8 mouse cellular contexts compared by ENCODE assay signal in the genomic region with DNA sequence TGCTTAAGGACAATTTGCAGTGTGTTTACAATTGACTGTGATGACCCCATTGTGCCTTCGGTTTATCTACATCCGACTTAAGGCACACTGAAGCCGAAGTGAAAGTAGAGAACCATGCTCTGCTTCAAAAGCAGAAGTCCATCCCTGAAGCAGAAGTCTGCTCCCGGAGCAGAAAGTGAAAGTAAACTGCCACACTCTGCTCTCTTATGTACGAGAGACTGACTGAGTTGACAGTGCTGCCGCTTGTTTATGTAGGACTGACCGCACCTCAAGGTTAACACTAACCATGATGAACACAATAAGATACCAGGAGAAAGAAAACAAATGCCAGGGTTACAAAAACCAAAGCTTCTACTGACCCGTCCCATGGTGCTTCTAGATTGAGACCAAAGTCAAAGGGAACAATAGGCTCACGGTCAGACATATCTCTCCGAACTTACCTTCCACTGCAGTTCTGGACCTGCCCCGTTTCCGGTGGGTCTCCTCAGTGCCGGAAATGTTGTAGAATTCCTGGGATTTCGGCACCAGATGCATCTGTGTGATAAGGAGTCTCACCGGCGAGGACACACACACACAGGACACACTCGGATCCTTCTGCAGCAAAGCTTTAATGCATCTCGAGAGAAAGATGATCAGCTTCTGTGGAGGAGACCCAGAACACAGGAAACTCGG.
DNase-seq lines count a peak whose midpoint lies in the region; ATAC-seq and TF ChIP-seq lines count a peak whose summit lies in the region.
"Not testable (repeated sequence)": the region's sequence is repeated elsewhere in the genome, so short reads cannot be mapped to it uniquely, and the experiment has no call there.

No protein-coding gene starts in this region.

- peak overlapping the region; percentile 4; the same call in 1 of the 2 replicates for H3K4me2 ChIP-seq in liver, embryonic 14.5 days (ENCODE audit: low read depth)

- WGBS in liver, embryonic 14.5 days (ENCODE audit: insufficient replicate concordance) = 57% methylated on average over 18 of the region's 19 CpGs
- WGBS in thymus, adult 2 months = 33% methylated on average over 19 of the region's 19 CpGs

- H3K9me3 ChIP-seq in liver, embryonic 14.5 days (ENCODE audit: control insufficient read depth, low read length) = not testable (repeated sequence)

- not testable (repeated sequence) for H3K9ac ChIP-seq in liver, embryonic 14.5 days (replicated peaks)

- DNase-seq in 3T3-L1 (ENCODE audit: low read depth, low spot score) (peak; percentile 5), MEL-GATA-1-ER (ENCODE audit: extremely low read depth, low read depth) (peak; percentile 94)
- DNase-seq in heart, adult 9 months (ENCODE audit: low spot score in 2 of 2) = peak; percentile 5 to 12
- DNase-seq in liver, embryonic 14.5 days (ENCODE audit: low read depth in 3 of 3, low spot score in 3 of 3) = peak in 1 of 3 experiments; percentile 0
- peak; percentile 3 for DNase-seq in skeletal muscle tissue, adult 2 months (ENCODE audit: low read depth, low spot score)
- peak; percentile 5 for DNase-seq in thymus, adult 2 months

- not testable (repeated sequence) for H3K27me3 ChIP-seq in liver, embryonic 14.5 days (ENCODE audit: control insufficient read depth, insufficient read depth, low read length); thymus, adult 2 months (ENCODE audit: control insufficient read depth, insufficient read depth, low read length)

- peak overlapping the region; percentile 48 for H3K4me3 ChIP-seq in bone marrow macrophage, adult 2 months (ENCODE audit: insufficient read depth, low read length)
- H3K4me3 ChIP-seq in liver, embryonic 14.5 days (ENCODE audit: insufficient read depth in 1 of 2, low read depth in 2 of 2, low read length in 2 of 2) = not testable (repeated sequence)
- peak overlapping the region; percentile 56 for H3K4me3 ChIP-seq in thymus, adult 2 months (ENCODE audit: control insufficient read depth, insufficient read depth, low read length)

- H3K27ac ChIP-seq in bone marrow macrophage, adult 2 months (ENCODE audit: insufficient read depth, low read depth, low read length) = peak overlapping the region; percentile 50
- H3K27ac ChIP-seq in liver, embryonic 14.5 days; thymus, adult 2 months (ENCODE audit: control insufficient read depth, insufficient read depth, low read length): not testable (repeated sequence)

- H3K36me3 ChIP-seq in liver, embryonic 14.5 days (replicated peaks; ENCODE audit: control insufficient read depth, insufficient read depth, low read depth); thymus, adult 2 months (ENCODE audit: control insufficient read depth, insufficient read depth, low read length): not testable (repeated sequence)

- not testable (repeated sequence) for TF ChIP-seq EP300 in liver, embryonic 14.5 days (IDR thresholded peaks at IDR 0.05; ENCODE audit: low read depth)

- not testable (repeated sequence) for ATAC-seq in liver, embryonic 14.5 days (ENCODE audit: insufficient read depth)
- ATAC-seq in megakaryocyte progenitor cell, adult 5-6 weeks (replicated peaks; ENCODE audit: poor library complexity) = peak; percentile 100

- not testable (repeated sequence) for TF ChIP-seq POLR2A in bone marrow macrophage, adult 2 months (IDR thresholded peaks at IDR 0.05; ENCODE audit: borderline replicate concordance, low read depth, low read length); thymus, adult 2 months (IDR thresholded peaks at IDR 0.05; ENCODE audit: control insufficient read depth, extremely low read depth, insufficient read depth, low read length, poor library complexity)

- H3K4me1 ChIP-seq in bone marrow macrophage, adult 2 months (ENCODE audit: control insufficient read depth, insufficient read depth, low read length); liver, embryonic 14.5 days (replicated peaks; ENCODE audit: control insufficient read depth in 2 of 2, insufficient read depth in 2 of 2, low read length in 1 of 2); thymus, adult 2 months (replicated peaks; ENCODE audit: control insufficient read depth, insufficient read depth, low read length): not testable (repeated sequence)

- not testable (repeated sequence) for TF ChIP-seq CTCF in bone marrow macrophage, adult 2 months (IDR thresholded peaks at IDR 0.05; ENCODE audit: low read depth, low read length); liver, embryonic 14.5 days (IDR thresholded peaks at IDR 0.05; ENCODE audit: low read depth); thymus, adult 2 months (IDR thresholded peaks at IDR 0.05; ENCODE audit: borderline replicate concordance, control insufficient read depth, extremely low read depth, insufficient read depth, low read length, poor library complexity)
